Mouse (Mus musculus) heart, embryonic 13.5 days (tissue): ENCODE results near the gene Rtraf. TPM values are rescaled to one million over a fixed set of nuclear protein-coding genes. Genes with fewer than 3 reads are reported as not detected.

ENCODE experiments used
- ATAC-seq: fragments of 200-750 bp; cut with Nextera tagmentation; 2 replicates; pipeline ENCODE4 v1.8.0; 2017; ENCODE audit warnings: moderate TSS enrichment; ENCODE audit not compliant: insufficient number of reproducible peaks, low FRiP score, low TSS enrichment; ENCODE audit errors: extremely low read depth
- H3K27ac ChIP-seq: fragments of 300-500 bp; sonication (generic); replicated peaks from 2 replicates; pipeline ENCODE4 v1.5.1; 2015; ENCODE audit warnings: moderate library complexity, mild to moderate bottlenecking, inconsistent platforms
- H3K27me3 ChIP-seq: fragments of 300-500 bp; sonication (generic); replicated peaks from 2 replicates; pipeline ENCODE4 v1.6.1; 2015; ENCODE audit warnings: mild to moderate bottlenecking, inconsistent platforms
- H3K36me3 ChIP-seq: fragments of 300-500 bp; sonication (generic); 2 replicates; pipeline ENCODE4 v1.6.1; 2015; ENCODE audit warnings: mild to moderate bottlenecking, inconsistent platforms
- H3K4me1 ChIP-seq: fragments of 300-500 bp; sonication (generic); 2 replicates; pipeline ENCODE4 v1.6.1; 2015; ENCODE audit warnings: inconsistent platforms
- H3K4me2 ChIP-seq: fragments of 300-500 bp; sonication (generic); 2 replicates; pipeline ENCODE4 v1.6.1; 2015; ENCODE audit warnings: inconsistent platforms, mild to moderate bottlenecking, moderate library complexity
- H3K4me3 ChIP-seq: fragments of 300-500 bp; sonication (generic); 2 replicates; pipeline ENCODE4 v1.5.1; 2015; ENCODE audit warnings: moderate library complexity, mild to moderate bottlenecking, inconsistent platforms
- H3K9ac ChIP-seq: fragments of 300-500 bp; sonication (generic); 2 replicates; pipeline ENCODE4 v1.6.1; 2015; ENCODE audit warnings: inconsistent platforms, mild to moderate bottlenecking, moderate library complexity
- H3K9me3 ChIP-seq: fragments of 300-500 bp; sonication (generic); 2 replicates; pipeline ENCODE4 v1.6.1; 2016; ENCODE audit warnings: inconsistent platforms
- WGBS: fragments of 180-500 bp; shearing (Covaris S2); methylation state at CpG from one replicate; pipeline ENCODE4 v1.1.7; 2015; ENCODE audit warnings: mixed read lengths; 5-methylcytosine and 5-hydroxymethylcytosine counted together
- polyA plus RNA-seq: library from polyadenylated mRNA; unstranded; fragments of >200 nt; fragmentation: Nextera tagmentation; extraction: Ambion mirVana; gene quantifications from 2 replicates; pipeline ENCODE4 v1.2.1, GENCODE M21; 2015

The Rtraf gene
- polyA plus RNA-seq, 1 experiment from 2014 or later = 172 TPM

- H3K27me3 ChIP-seq = no peaks in the 10 kb centered on the region
- no peaks in the 10 kb centered on the region for H3K9me3 ChIP-seq
- H3K4me3 ChIP-seq = no peak overlapping the region
- no peak overlapping the region for H3K9ac ChIP-seq
- no peak overlapping the region for H3K4me2 ChIP-seq
- WGBS = 52% methylated on average over 6 of the region's 6 CpGs
- 0 out of 2 replicates have a peak overlapping the region, but pooled peaks have one; percentile 42 for H3K27ac ChIP-seq
- H3K4me1 ChIP-seq = peaks cover 68% of the 10 kb centered on the region
- no peak for ATAC-seq
- H3K36me3 ChIP-seq = peaks cover 45% of the 10 kb centered on the region
These were observed 54.0 kb downstream of the Rtraf start for GRCm38 (mm10) chr14:19769441-19770200.

GRCm38 (mm10) chr14:19768648-19769047 lies 55.0 kb downstream of the Rtraf start:
- Histone ChIP-seq H3K4me2 (no peak overlapping the region), H3K27ac (no peak overlapping the region), H3K9ac (no peak overlapping the region), H3K36me3 (peaks cover 54% of the 10 kb centered on the region), H3K4me3 (no peak overlapping the region), H3K4me1 (peaks cover 65% of the 10 kb centered on the region), H3K9me3 (no peaks in the 10 kb centered on the region), H3K27me3 (no peaks in the 10 kb centered on the region)
- WGBS = 90% methylated on average over 6 of the region's 6 CpGs
- no peak for ATAC-seq

GRCm38 (mm10) chr14:19766380-19766649 lies 57.3 kb downstream of the Rtraf start:
- H3K27ac ChIP-seq = no peak overlapping the region
- H3K9ac ChIP-seq = no peak overlapping the region
- peaks cover 56% of the 10 kb centered on the region for H3K36me3 ChIP-seq
- WGBS = 24% methylated on average over 1 of the region's 1 CpGs
- no peak for ATAC-seq
- no peak overlapping the region for H3K4me2 ChIP-seq
- H3K9me3 ChIP-seq = no peaks in the 10 kb centered on the region
- no peak overlapping the region for H3K4me3 ChIP-seq
- H3K4me1 ChIP-seq = peaks cover 68% of the 10 kb centered on the region
- H3K27me3 ChIP-seq = no peaks in the 10 kb centered on the region

GRCm38 (mm10) chr14:19765539-19766379 lies 57.9 kb downstream of the Rtraf start:
- WGBS = 67% methylated on average over 9 of the region's 9 CpGs
- H3K9ac ChIP-seq = no peak overlapping the region
- no peak overlapping the region for H3K4me3 ChIP-seq
- H3K27me3 ChIP-seq = no peaks in the 10 kb centered on the region
- no peak overlapping the region for H3K27ac ChIP-seq
- H3K9me3 ChIP-seq = no peaks in the 10 kb centered on the region
- no peak overlapping the region for H3K4me2 ChIP-seq
- peaks cover 56% of the 10 kb centered on the region for H3K36me3 ChIP-seq
- no peak for ATAC-seq
- peaks cover 68% of the 10 kb centered on the region for H3K4me1 ChIP-seq

- peaks cover 71% of the 10 kb centered on the region for H3K4me1 ChIP-seq
These were observed 59.3 kb downstream of the Rtraf start for GRCm38 (mm10) chr14:19764331-19764730.

GRCm38 (mm10) chr14:19763527-19763926 lies 60.1 kb downstream of the Rtraf start:
- 25% methylated on average over 8 of the region's 8 CpGs for WGBS
- Histone ChIP-seq H3K4me1 (peaks cover 79% of the 10 kb centered on the region), H3K4me3 (no peak overlapping the region), H3K36me3 (peaks cover 45% of the 10 kb centered on the region), H3K4me2 (peak overlapping the region; percentile 31; the same call in 1 of the 2 replicates), H3K9ac (peak overlapping the region; percentile 67), H3K27me3 (no peaks in the 10 kb centered on the region), H3K9me3 (no peaks in the 10 kb centered on the region), H3K27ac (peak overlapping the region; percentile 48)
- ATAC-seq = no peak

More at GRCm38 (mm10) chr14:19764331-19764730, 59.3 kb downstream of the Rtraf start:
- Histone ChIP-seq H3K9ac (no peak overlapping the region), H3K4me2 (no peak overlapping the region), H3K27ac (0 out of 2 replicates have a peak overlapping the region, but pooled peaks have one; percentile 48), H3K4me3 (no peak overlapping the region), H3K36me3 (peaks cover 50% of the 10 kb centered on the region), H3K9me3 (no peaks in the 10 kb centered on the region), H3K27me3 (no peaks in the 10 kb centered on the region)
- WGBS = 79% methylated on average over 8 of the region's 8 CpGs
- no peak for ATAC-seq

GRCm38 (mm10) chr14:19762014-19762413 lies 61.6 kb downstream of the Rtraf start:
- 0 out of 2 replicates have a peak overlapping the region, but pooled peaks have one; percentile 5 for H3K9ac ChIP-seq
- no peak overlapping the region for H3K4me2 ChIP-seq
- 42% methylated on average over 4 of the region's 4 CpGs for WGBS
- H3K27me3 ChIP-seq = no peaks in the 10 kb centered on the region
- no peaks in the 10 kb centered on the region for H3K9me3 ChIP-seq
- H3K27ac ChIP-seq = peak overlapping the region; percentile 94; the same call in 1 of the 2 replicates
- ATAC-seq = no peak
- peaks cover 84% of the 10 kb centered on the region for H3K4me1 ChIP-seq
- H3K4me3 ChIP-seq = no peak overlapping the region
- H3K36me3 ChIP-seq = peaks cover 45% of the 10 kb centered on the region

Other genes with a start within 250 kb of the Rtraf start
- gene Gm2237, start 238.7 kb downstream of the Rtraf start, polyA plus RNA-seq = 1.8 and 2.9 TPM in 2 replicates
- not detected in 2 replicates for gene Gm5458, start 221.2 kb downstream of the Rtraf start, polyA plus RNA-seq
- 124 and 138 TPM in 2 replicates for gene Nid2, start 72.6 kb downstream of the Rtraf start, polyA plus RNA-seq
- 39.9 and 41.0 TPM in 2 replicates for gene Gng2, start 153.8 kb upstream of the Rtraf start, polyA plus RNA-seq